Mouse (Mus musculus) ES-Bruce4 (cell line): ENCODE data around the gene Tmem238. TPM values are rescaled to one million over a fixed set of nuclear protein-coding genes. Genes with fewer than 3 reads are reported as not detected.

Experiments
- H3K27ac ChIP-seq: 2 replicates; pipeline ENCODE4 v1.5.1; 2012; ENCODE audit warnings: low read length, inconsistent platforms; ENCODE audit not compliant: insufficient read depth
- H3K27me3 ChIP-seq: 2 replicates; pipeline ENCODE4 v1.6.1; 2012; ENCODE audit warnings: mild to moderate bottlenecking, low read length, inconsistent platforms; ENCODE audit not compliant: control insufficient read depth, poor library complexity, insufficient read depth, severe bottlenecking
- H3K36me3 ChIP-seq: 2 replicates; pipeline ENCODE4 v1.6.1; 2012; ENCODE audit warnings: inconsistent platforms, mild to moderate bottlenecking, low read length, moderate library complexity; ENCODE audit not compliant: control insufficient read depth, poor library complexity, insufficient read depth, severe bottlenecking
- H3K4me1 ChIP-seq: one replicate; pipeline ENCODE4 v1.8.1; 2011; ENCODE audit warnings: low read length; ENCODE audit not compliant: control insufficient read depth, insufficient read depth
- H3K4me3 ChIP-seq: 2 replicates; pipeline ENCODE4 v1.5.1; 2011; ENCODE audit warnings: low read depth, mild to moderate bottlenecking, low read length
- H3K9ac ChIP-seq: 2 replicates; pipeline ENCODE4 v1.6.1; 2012; ENCODE audit warnings: low read depth, mild to moderate bottlenecking, inconsistent platforms; ENCODE audit not compliant: poor library complexity, severe bottlenecking
- H3K9me3 ChIP-seq: replicated peaks from 2 replicates; pipeline ENCODE4 v1.6.1; 2012; ENCODE audit warnings: mild to moderate bottlenecking, low read length, inconsistent platforms; ENCODE audit not compliant: control insufficient read depth, poor library complexity, insufficient read depth, severe bottlenecking
- CTCF ChIP-seq: IDR thresholded peaks from one replicate; pipeline ENCODE4 v1.8.1; 2011; ENCODE audit warnings: low read depth, low read length
- EP300 ChIP-seq: IDR thresholded peaks from 2 replicates; pipeline ENCODE4 v1.6.1; 2011; ENCODE audit warnings: low read depth, low read length; ENCODE audit not compliant: insufficient read depth
- POLR2A ChIP-seq: IDR thresholded peaks from one replicate; pipeline ENCODE4 v1.8.1; 2011; ENCODE audit warnings: low read length; ENCODE audit not compliant: insufficient read depth
- polyA plus RNA-seq: library from polyadenylated mRNA; stranded (reverse); fragments of >200 nt; gene quantifications from 2 replicates; pipeline ENCODE4 v1.2.4, GENCODE M21; 2011; ENCODE audit warnings: low read depth; ENCODE audit not compliant: missing spikeins, insufficient read depth, insufficient read length

Tmem238 gene
- polyA plus RNA-seq, 1 experiment, result 6.8 TPM

- peak within 1 kb of the TSS; percentile 98 for H3K4me3 ChIP-seq
- no peaks in the 10 kb centered on the region for H3K27me3 ChIP-seq
- no peaks in the 10 kb centered on the region for H3K9me3 ChIP-seq
- peaks cover 16% of the 10 kb centered on the region for H3K36me3 ChIP-seq
- H3K9ac ChIP-seq, result peak within 1 kb of the TSS; percentile 91
- TF ChIP-seq CTCF (no peak), POLR2A (peak; percentile 63)
- H3K27ac ChIP-seq, result peak within 1 kb of the TSS; percentile 59
- H3K4me1 ChIP-seq, result no peaks in the 10 kb centered on the region
Observed at GRCm38 (mm10) chr7:4739544-4740275, 49.7 kb downstream of the Tmem238 start, which contains the start of gene Kmt5c. Gene Kmt5c (plus strand): TSS chr7:4740115.

GRCm38 (mm10) chr7:4739041-4739543 is 50.4 kb downstream of the Tmem238 start:
- Histone ChIP-seq H3K27me3 (no peaks in the 10 kb centered on the region), H3K9me3 (no peaks in the 10 kb centered on the region), H3K4me3 (peak overlapping the region; percentile 50), H3K9ac (0 out of 2 replicates have a peak overlapping the region, but pooled peaks have one; percentile 33), H3K4me1 (no peaks in the 10 kb centered on the region), H3K36me3 (peaks cover 12% of the 10 kb centered on the region; the same call in 1 of the 2 replicates), H3K27ac (peak overlapping the region; percentile 33)
- TF ChIP-seq EP300, result no peak
- TF ChIP-seq POLR2A, result no peak
- TF ChIP-seq CTCF, result no peak

Other genes with a start within 250 kb of the Tmem238 start
- 4.3 and 4.9 TPM in 2 replicates for gene Syt5, start 242.1 kb downstream of the Tmem238 start, polyA plus RNA-seq
- not detected in 2 replicates for gene Ptprh, start 185.6 kb downstream of the Tmem238 start, polyA plus RNA-seq
- gene Tmem86b, start 158.2 kb downstream of the Tmem238 start, polyA plus RNA-seq, result 3.8 and 5.5 TPM in 2 replicates
- gene Ppp6r1, start 130.6 kb downstream of the Tmem238 start, polyA plus RNA-seq, result 58.6 and 66.3 TPM in 2 replicates
- 51.8 and 63.3 TPM in 2 replicates for gene Hspbp1, start 104.6 kb downstream of the Tmem238 start, polyA plus RNA-seq
- 10.9 TPM in 2 replicates for gene Brsk1, start 99.1 kb downstream of the Tmem238 start, polyA plus RNA-seq
- gene Tmem150b, start 64.4 kb downstream of the Tmem238 start, polyA plus RNA-seq, result not detected in 2 replicates
- gene Kmt5c, start 49.5 kb downstream of the Tmem238 start, polyA plus RNA-seq, result 69.0 and 72.3 TPM in 2 replicates
- gene Cox6b2, start 36.6 kb downstream of the Tmem238 start, polyA plus RNA-seq, result 319 and 368 TPM in 2 replicates
- not detected in 2 replicates for gene Fam71e2, start 18.4 kb downstream of the Tmem238 start, polyA plus RNA-seq
- 1.4 and 1.9 TPM in 2 replicates for gene Il11, start 6.8 kb downstream of the Tmem238 start, polyA plus RNA-seq
- gene Tmem190, start 6.7 kb downstream of the Tmem238 start, polyA plus RNA-seq, result not detected in 2 replicates
- 969 and 977 TPM in 2 replicates for gene Rpl28, start 3.2 kb upstream of the Tmem238 start, polyA plus RNA-seq
- gene Ube2s, start 22.9 kb upstream of the Tmem238 start, polyA plus RNA-seq, result 474 and 498 TPM in 2 replicates
- 3.8 and 5.3 TPM in 2 replicates for gene Shisa7, start 55.0 kb upstream of the Tmem238 start, polyA plus RNA-seq
- 3.8 and 4.2 TPM in 2 replicates for gene Isoc2b, start 80.6 kb upstream of the Tmem238 start, polyA plus RNA-seq
- 3.3 and 4.3 TPM in 2 replicates for gene Isoc2a, start 87.5 kb upstream of the Tmem238 start, polyA plus RNA-seq
- 1.1 TPM in 2 replicates for gene Gm36210, start 116.9 kb upstream of the Tmem238 start, polyA plus RNA-seq
- 5.0 and 5.4 TPM in 2 replicates for gene Zfp628, start 125.6 kb upstream of the Tmem238 start, polyA plus RNA-seq
- gene Nat14, start 132.4 kb upstream of the Tmem238 start, polyA plus RNA-seq, result 2.2 and 3.3 TPM in 2 replicates
- gene Ssc5d, start 136.1 kb upstream of the Tmem238 start, polyA plus RNA-seq, result 1.5 and 2.0 TPM in 2 replicates
- 0.48 and 1.0 TPM in 2 replicates for gene Sbk2, start 174.8 kb upstream of the Tmem238 start, polyA plus RNA-seq
- gene Sbk3, start 181.5 kb upstream of the Tmem238 start, polyA plus RNA-seq, result 0.25 and 0.55 TPM in 2 replicates
- 7.6 and 10.9 TPM in 2 replicates for gene Zfp579, start 206.5 kb upstream of the Tmem238 start, polyA plus RNA-seq
- 2.5 and 4.7 TPM in 2 replicates for gene Zfp524, start 224.8 kb upstream of the Tmem238 start, polyA plus RNA-seq
- gene Fiz1, start 225.0 kb upstream of the Tmem238 start, polyA plus RNA-seq, result 43.2 and 57.0 TPM in 2 replicates
- gene Gm44973, start 225.8 kb upstream of the Tmem238 start, polyA plus RNA-seq, result not detected in 2 replicates
- 23.0 and 24.7 TPM in 2 replicates for gene Zfp865, start 230.7 kb upstream of the Tmem238 start, polyA plus RNA-seq
- gene Ccdc106, start 230.9 kb upstream of the Tmem238 start, polyA plus RNA-seq, result 5.6 and 5.7 TPM in 2 replicates
- 1.9 TPM in 1 of 2 replicates, not detected in the other for gene 4632433K11Rik, start 244.5 kb upstream of the Tmem238 start, polyA plus RNA-seq
- 0.30 TPM in 1 of 2 replicates, not detected in the other for gene Zfp784, start 248.8 kb upstream of the Tmem238 start, polyA plus RNA-seq